Mouse (Mus musculus): Measurements from ENCODE around the gene Pbx3.

Pbx3 gene

DNA sequence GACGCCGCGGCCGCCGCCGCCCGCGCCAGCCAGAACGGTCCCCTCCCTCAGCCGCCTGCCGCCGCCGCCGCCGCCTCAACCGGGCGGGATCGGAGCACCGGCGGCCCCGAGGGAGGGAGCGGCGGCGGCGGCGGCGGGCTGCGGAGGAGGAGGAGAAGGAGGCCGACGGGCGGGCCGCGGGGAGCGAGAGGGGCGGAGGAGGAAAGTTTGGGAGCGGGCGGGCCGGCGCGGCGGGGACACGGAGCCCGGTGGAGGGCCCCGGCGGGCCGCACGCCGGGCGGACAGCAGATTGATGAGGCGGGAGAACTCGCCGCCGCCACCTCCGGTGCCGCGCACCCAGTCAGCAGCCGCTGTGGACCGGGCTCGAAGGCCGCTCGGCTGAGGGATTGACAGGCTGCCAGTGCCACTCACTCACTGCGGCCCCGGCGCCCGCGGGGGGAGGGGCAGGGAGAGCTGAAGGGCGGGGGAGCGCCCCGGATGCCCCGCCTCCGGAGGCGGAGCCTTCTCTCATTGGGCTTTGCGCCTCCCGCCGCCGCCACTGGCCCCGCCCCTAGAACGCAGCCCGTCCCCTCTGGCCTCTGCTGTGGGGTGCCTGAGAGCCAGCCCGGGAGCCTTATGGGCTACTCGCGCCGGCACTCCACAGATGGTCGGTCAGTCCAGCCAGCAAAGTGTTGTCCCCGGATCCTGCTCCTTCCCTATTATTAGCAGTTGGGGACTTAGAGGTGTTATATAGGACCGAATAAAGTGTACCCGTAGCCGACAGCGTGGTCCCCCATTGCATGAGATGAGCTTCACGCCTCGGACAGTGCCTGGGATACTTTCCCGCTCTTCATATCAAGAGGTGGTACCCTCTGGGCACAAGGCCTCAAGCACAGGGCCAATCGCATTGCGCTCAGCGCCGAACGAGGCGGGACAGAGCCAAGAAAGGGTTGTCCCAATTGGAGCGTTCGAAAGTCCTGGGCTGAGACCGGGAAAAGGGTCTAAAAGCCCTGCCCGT lies at the start of gene Pbx3:
TSS of gene Pbx3 (minus strand) at position 838 of the 997 bp plus-strand sequence.
- DNase-seq, result peak; percentile 97 to 98

DNA sequence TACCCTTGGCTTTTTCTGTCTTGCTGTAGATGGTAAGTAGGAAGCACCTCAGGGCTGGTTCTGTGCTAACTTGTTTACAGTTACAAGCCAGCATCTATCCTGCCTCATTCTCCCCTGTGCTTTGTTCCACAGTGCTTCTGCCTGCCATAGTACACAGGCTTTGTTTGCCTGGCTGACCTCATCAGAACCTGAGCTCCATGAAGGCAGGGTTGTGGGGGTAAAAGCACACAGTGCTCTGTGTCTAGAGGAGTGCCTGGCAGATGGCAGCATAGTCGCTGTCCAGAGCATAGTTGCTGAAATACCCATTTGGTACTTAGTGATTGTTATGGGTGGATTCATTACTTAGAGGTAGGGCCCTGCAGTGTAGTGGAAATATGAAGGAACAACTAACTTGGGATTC lies 47.3 kb upstream of the Pbx3 start:
- DNase-seq, result no peak

DNA sequence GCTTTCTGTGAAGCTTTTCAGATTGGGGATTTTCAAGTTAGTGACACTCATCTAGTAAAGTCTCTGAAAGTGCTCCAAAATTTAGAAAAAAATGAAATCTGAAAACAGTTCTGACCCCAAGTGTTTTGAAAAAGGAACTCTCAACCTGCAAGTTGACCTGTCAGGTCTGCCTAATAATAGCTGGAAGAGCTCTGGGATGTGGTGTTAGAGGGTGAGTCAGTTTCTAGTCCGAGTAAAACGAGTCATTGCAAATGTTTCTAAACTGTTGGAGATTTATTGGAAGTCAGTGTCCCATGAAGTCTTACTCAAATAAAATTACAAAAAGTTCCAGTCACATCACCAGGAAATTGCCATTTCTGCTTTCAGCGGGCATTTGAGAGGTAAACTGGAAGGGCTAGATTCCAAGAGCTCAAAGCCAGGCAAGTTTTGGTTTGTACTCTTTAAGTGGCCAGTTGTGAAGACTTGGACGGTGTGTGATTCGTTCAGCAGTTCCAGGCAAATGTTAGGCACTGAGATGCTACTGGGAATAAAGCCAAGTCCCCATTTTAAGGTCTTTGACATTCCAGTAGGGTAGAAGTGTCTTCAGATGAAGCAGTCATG lies 36.9 kb upstream of the Pbx3 start:
- no peak for DNase-seq

DNA sequence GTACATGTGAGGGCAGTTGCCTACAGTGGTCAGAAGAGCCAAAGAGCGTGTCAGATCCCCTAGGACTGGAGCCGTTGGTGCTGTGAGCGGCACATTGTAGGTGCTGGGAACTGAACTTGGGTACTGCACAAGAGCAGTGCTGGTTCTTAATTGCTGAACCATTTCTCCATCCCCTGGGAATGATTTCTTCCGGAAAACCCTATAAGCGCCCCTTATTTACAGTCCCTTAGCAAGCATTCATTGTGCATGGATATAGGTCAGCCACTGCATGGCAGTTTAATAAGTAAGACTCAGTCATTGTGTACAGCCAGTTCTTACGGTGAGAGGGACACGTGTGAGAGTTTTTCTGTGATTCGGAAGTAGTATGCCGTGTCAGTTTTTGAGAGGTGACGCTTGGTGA lies 35.4 kb upstream of the Pbx3 start:
- no peak for DNase-seq

DNA sequence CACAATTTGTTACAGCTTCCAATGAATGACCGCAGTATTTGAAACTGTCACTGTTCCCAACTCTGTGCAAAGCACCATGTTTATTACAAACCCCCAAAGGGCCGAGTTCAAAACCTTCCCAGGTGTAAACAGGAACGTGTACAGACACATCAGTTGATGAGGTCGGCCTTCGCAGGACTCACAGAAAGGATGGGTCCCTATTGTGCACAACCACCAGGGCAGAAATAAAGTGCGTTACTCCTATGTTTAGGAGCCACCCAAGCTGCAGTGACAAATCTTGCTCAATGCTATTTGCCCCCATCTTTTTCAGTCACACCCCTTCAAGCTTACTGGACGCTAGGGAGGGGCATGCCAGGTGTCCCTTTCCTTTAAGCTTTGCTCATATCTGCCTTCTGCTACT lies 34.7 kb upstream of the Pbx3 start:
- DNase-seq, result no peak

DNA sequence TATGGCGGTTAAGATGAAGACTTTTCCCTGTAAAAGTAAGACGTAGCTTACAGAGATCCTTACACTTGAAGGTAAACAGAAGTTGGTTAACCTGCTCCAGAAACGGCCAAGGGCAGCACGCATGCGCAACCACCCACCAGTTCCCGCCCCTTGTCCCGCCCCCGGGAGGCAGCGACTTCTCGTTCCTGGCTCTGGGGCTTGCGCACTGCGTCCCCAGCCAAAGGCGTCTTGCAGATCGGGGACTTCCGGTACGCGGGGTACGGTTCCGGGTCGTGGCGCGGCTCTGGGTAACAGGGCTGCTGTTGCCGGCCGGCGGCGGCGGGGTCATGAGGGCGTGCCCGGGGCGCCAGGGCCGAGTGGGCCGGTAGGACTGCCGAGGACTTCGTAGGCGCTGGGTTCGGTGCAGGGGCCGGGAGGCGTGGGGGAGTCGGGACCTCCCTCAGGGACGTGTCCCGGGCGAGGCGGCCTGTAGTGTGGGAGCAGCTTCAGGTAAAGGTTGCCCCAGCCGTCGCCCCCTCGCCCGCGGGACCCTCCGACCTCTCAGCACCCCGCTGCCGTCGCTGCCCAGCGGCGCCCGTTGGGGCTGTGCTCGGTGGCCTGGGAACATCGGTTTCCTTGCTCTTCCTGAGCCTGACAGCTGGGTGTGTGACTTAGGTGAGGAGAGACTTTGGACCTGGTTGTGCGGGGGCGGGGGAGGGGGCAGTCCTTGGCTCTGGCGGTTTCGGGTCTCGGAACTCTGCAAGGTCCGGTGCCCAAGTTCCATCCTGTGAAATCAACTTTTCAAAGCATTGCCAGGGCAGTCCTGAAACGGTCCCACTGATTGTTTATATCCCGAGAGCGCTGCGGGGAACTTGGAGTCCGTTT lies 33.9 kb upstream of the Pbx3 start, which contains the start of gene Mapkap1:
TSS of gene Mapkap1 (plus strand) at position 171 of the 864 bp plus-strand sequence.
- DNase-seq, result peak; percentile 98 to 99

DNA sequence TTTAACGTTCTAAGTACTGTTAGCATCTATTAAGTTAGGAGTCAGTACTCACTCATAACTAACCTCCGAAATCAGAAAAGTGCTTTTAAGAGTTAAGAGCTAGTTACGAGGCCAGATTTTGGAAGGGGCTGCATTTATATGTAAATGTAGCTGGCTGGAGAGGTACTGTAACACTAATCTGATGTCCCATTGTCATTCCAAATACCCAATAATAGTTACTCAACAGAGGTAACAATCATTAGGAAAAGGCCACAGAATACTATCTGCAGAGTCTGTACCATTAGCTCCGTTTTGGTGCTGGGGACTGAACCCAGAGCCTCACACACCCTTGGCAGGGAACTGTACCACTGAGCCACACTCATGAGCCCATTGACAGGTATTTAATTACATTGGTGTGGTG lies 26.6 kb upstream of the Pbx3 start:
- no peak for DNase-seq

DNA sequence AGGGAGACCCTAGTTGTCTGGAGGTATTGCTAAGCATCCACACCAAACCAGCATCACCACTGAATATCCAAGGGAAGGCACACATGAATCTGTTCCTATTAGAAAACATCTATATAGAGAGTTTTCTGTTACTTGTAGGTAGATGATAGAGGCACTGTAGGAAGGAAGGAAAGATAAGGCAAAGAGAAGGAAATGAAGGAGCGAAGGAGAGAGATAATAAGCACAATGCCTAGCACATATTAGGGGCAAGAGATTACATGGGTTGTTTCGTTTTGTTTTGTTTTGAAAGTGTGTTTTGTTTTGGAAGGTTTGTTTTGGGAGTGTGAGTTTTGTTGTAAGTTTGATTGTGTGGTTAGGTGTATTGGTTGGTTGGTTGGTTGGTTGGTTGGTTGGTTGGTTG lies 6.0 kb upstream of the Pbx3 start:
- no peak for DNase-seq

DNA sequence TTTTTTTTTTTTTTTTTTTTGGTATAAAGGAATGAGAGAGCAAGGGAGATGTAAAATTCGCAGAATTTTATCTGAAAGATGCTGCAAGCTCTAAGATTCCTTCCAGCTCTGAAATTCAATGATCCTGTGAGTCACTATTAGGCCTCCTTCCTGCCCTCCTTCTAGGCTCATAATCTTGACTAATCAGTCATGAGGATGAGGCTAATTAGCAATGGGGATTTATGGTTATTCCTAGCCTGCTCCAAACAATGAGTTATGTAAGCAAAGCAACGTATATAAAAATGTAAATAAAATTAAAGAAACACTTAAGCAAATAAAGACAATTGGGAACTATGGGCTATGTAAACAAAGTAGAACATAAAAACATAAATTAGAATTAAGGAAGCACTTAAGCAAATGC lies 1.4 kb upstream of the Pbx3 start:
- DNase-seq, result no peak

DNA sequence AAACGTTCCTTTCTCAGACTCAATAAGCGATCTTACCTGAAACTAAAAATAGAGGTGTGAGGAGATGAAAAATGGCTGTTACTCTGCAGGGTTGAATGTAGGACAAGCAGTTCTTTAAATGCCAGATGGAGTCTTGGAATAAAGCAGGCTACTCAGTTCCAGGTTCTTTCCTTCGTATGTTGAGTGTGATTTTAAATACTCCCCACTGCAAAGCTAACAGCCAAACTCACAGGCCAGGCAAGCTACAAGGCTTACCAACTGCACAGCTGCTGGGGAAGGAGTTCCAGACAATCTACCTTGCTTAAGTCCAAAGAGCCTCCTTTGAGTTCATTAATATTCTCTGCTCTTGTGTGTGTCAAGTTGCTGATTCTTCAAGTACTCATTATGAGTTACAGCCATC lies 944 bp upstream of the Pbx3 start:
- no peak for DNase-seq

DNA sequence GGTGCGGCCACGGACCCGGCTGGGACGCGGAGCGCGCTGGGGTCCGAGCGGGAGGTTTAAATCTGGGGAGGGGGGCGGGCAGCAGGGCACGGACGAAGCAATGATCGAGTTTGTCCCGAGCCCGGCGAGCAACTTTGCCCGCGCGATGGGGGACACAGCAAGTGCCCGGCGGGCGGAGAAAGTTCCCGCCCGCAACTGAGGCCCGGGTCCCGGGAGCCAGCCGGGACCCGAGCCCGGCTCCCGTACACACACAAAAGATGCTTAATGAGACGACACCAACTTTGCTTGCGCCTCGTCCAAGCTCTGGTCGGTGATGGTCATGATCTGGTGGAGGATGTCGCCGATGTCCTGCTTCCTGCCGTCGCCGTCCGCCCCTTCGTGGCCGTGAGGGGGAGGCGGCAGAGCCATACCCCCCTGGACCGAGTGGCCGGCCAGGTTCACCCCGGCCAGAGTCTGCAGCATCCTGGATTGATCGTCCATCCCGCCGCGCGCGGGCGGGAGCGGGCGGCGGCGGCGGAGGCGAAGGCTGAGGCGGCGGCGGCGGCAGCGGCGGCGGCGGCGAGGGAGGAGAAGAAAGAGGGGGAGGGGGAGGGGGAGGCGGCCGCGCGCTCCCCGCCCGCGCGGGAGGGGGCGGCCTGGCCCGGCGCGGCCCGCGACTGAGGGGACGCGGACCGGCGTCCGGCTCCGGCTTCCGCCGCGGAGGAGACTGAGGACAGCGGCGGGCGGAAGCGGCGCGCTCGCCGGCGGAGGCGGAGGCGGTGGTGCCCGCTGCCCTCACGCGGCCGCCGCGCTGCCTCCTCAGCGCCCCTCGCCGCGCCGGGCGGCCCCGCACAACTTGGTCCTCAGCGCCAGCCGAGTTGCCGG lies 1.3 kb downstream of the Pbx3 start:
- peak; percentile 57 to 83 for DNase-seq

DNA sequence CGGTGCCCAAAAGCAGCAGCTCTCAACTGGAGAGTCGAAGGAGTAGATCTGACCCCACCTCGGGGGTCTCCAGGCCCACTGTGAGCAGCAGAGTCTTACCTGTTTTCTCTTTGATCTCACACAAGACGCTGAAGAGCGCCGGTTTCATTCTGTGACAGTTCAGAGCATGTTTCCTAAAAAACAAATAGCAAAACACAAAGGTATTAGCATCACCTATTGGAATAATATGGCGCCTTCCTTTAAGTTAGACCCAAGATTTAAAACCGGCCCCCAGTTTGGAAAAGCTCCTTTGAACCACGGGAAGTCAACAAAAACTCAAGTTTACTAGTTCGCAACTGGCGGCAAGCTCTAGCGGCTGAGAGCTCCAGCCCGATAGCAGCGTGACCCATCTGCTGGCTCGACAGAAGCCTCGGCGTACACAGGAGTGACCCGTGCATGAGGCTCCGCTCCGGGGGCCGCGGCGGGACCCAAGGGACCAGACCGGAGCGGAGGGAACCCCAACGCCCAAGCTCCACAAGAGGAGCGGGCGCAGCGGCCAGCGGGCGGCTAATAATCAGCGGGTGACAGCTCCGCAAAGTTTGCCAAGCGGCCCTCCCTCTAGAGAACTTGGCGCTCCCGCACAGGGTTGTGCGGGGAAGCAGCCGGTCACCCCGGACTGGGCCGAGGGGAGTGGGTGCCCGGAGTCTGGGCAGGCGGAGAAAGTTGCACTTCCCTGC lies 2.1 kb downstream of the Pbx3 start:
- peak; percentile 49 to 58 for DNase-seq

DNA sequence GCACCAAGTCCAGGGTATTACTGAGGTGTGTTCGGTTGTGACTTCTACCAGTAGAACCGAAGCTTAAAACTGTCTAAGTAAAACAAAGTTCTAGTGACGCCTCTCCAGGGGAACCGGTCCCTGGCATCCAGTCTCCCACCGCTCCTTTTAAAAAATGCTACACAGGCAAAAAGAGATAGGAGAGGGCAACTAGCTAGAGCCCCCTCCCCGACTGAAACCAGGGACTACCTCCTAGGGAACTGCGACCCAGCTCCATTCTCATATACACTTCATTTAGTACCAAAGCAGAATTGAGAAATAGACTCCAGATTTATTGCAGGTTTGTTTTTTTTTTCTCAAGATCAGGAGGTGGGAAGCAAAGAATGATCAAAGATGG lies 2.6 kb downstream of the Pbx3 start:
- no peak for DNase-seq

DNA sequence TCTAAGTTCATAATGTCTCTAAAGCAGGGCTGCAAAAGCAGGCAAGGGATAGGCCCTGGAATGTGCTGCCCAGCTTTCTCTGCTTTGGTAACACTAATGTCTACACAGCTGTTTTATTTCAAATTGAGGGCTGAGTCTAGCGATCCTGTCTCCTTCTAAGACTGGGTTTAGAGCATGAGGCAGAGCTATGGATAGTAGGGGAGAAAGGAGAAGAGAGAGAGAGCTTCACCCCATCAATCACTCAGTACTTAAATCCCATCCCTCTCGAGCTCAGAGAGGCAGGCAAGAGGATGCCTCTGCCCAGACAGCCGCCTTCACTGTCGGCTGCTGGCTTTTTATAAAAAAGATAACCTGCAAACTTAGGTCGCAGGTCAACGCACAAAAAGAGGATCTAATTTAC lies 4.5 kb downstream of the Pbx3 start:
- peak in 1 of 2 experiments; percentile 24 for DNase-seq

DNA sequence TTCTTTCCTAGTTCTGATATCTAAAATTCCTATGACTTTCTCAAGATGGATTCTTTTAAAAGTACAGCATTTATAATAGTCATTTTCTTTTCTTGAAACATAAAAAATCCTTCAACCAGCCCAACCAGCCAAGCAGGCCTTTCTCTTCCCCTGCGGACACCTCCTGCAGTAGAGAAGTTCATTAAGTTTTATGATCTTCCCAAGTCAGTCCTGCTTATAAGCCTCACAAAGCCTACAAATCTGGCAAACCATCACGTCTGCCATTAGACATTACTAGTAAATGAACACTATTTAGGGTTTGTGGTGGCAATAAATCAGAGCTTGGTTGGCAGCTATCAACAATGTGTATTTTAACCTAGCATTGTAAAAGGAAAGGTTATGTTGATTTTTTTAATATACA lies 5.9 kb downstream of the Pbx3 start:
- DNase-seq, result no peak

DNA sequence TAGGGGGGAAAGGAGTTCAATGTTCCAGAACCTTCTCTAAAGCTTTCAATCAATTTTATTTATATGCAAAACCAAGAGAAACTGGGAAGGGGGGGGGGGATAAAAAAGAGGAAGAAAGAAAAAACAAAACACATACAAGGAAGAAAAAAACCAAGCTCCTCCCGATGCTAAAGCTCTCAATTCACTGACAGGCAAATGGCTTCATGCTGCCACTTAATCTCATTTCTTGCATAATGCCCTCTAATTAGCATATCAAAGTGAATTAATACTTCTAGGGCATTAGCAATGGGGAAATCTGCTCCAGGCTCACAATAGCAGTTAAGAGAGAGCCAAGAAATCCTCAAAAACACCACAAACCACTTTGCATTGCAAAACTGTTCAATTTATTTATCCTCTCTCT lies 9.3 kb downstream of the Pbx3 start:
- no peak for DNase-seq

DNA sequence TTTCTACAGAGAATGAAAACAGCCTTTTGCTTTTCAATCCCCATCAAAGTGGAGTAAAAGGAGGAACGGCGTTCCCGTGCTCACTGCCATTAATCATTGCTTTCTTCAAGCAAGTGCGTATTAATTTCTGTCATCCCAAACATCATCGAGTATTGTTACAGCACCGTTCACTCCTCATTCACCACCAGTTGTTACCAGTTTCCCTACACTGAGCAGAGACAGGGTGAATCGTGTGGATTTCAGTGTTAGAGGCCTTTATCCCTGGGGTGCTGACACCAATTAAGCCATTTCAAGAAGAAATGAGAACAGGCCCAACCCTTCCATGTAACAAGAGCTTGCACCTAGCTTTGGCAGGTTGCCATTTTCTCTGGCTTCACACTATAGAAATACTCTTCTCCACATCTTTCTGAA lies 17.1 kb downstream of the Pbx3 start:
- no peak for DNase-seq

DNA sequence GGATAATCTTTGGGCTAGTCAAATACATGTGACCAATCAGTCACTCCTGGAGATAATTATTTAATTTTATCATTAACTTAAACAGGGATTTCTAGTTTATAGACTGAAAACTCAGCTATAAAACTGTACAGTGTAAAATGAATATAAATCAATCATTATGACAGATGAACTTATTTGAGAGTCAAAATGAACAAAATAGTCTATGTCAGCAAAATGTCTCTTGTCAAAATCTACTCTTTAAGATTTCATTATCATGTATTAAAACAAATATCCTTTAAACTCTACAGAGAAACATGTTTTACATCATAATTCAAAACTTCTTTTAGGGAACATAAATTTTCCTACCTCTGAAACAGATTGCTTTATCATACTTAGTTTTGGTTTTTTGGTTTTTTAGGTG lies 20.9 kb downstream of the Pbx3 start:
- no peak for DNase-seq

DNA sequence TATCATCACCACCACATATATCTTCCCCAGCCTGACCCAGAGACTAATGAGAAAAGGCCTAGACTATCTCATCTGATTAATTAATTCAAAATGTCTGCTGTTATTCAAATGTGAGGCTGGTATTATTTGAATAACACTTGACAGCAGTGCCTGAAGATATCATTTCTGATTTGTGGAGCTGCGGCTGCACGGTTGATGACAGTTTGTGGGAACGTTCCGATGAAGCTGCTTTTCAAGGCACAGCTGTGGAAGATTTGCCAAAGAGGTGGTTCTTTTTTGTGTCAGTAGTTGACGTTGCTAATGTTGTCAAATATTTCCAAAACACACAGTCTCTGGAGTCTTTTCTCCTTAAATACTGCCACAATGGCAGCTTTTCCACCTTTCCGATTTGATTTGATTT lies 25.8 kb downstream of the Pbx3 start:
- no peak for DNase-seq

DNA sequence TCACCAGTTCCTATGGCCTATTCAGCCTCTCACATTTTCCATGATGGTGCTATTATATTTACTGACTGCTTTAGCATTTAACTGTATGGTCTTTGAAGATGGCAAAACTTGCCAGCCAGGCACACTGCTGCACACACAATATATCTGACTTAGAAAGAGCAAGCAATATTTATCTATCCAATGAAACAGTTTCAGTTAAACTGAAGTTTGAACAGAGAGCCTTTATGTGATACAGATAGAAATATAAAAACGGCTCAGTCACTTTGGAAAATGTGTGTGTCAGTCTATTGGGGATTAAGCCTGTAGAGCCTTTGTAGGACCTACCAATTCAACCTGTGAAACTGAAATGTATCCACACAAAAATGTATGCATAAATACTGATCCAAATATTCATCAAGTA lies 74.3 kb downstream of the Pbx3 start:
- DNase-seq, result no peak

DNA sequence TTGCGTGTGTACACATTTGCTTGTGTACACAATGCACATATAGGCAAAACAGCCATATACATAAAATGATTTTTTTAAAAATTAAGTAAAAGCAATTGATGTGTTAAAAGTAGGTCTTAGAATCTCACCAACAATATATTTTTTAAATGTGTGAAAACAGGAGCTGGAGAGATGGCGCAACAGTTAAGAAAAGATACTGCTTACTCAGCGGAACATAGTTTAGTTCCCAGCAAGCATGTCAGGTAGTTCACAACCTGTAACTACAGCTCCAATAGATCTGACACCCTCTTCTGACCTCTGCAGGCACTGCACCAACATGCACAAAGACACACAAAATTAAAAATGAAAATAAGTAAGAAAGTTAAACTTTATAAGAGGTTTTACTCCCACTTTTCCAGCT lies 74.7 kb downstream of the Pbx3 start:
- no peak for DNase-seq

DNA sequence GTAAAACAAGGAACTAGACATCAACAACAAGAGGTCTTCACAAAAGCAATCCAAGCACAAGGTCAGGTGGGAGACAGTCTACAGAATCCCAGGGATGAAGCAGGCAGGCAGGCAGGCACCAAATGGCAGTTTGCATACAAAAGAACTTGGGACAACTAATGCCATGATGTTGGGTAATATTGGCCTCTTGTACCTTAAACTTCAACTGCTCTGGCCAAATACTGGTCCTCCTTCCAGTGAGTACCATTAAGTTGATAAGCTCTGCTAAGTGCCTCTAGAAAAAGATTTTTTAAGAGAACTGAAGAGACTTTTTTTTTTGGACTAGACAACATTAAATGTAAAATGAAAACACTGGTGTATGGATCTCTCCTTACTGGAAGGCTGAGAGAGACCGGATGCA lies 83.2 kb downstream of the Pbx3 start:
- no peak for DNase-seq

Data from lung, postnatal 4 days (tissue).